Mouse (Mus musculus) kidney, embryonic 16.5 days (tissue): ENCODE results near the gene Idh2. TPM values are rescaled to one million over a fixed set of nuclear protein-coding genes. Genes with fewer than 3 reads are reported as not detected.

ENCODE experiments used
- ATAC-seq: fragments of 200-750 bp; cut with Nextera tagmentation; 2 replicates; pipeline ENCODE4 v1.8.0; 2017; ENCODE audit warnings: moderate TSS enrichment; ENCODE audit not compliant: low FRiP score, low TSS enrichment
- H3K27ac ChIP-seq: fragments of 300-500 bp; sonication (generic); 2 replicates; pipeline ENCODE4 v1.5.1; 2014; ENCODE audit warnings: low read length
- H3K27me3 ChIP-seq: fragments of 300-500 bp; sonication (generic); 2 replicates; pipeline ENCODE4 v1.6.1; 2014; ENCODE audit warnings: low read length, control low read depth, mixed read lengths; ENCODE audit not compliant: insufficient read depth
- H3K36me3 ChIP-seq: fragments of 300-500 bp; sonication (generic); 2 replicates; pipeline ENCODE4 v1.6.1; 2014; ENCODE audit warnings: low read length, control low read depth, mixed read lengths; ENCODE audit not compliant: insufficient read depth
- H3K4me1 ChIP-seq: fragments of 300-500 bp; sonication (generic); 2 replicates; pipeline ENCODE4 v1.6.1; 2014; ENCODE audit warnings: low read length, control low read depth, mixed read lengths; ENCODE audit not compliant: insufficient read depth
- H3K4me2 ChIP-seq: fragments of 300-500 bp; sonication (generic); replicated peaks from 2 replicates; pipeline ENCODE4 v1.6.1; 2014; ENCODE audit warnings: low read depth, low read length
- H3K4me3 ChIP-seq: fragments of 300-500 bp; sonication (generic); 2 replicates; pipeline ENCODE4 v1.5.1; 2014; ENCODE audit warnings: mild to moderate bottlenecking, low read length
- H3K9ac ChIP-seq: fragments of 300-500 bp; sonication (generic); replicated peaks from 2 replicates; pipeline ENCODE4 v1.6.1; 2014; ENCODE audit warnings: low read length
- H3K9me3 ChIP-seq: fragments of 300-500 bp; sonication (generic); 2 replicates; pipeline ENCODE4 v1.6.1; 2016; ENCODE audit warnings: low read length, control low read depth
- WGBS: fragments of 180-500 bp; shearing (Covaris S2); extraction: QIAGEN DNeasy Blood & Tissue Kit; methylation state at CpG from one replicate; pipeline ENCODE4 v1.1.7; 2014; 5-methylcytosine and 5-hydroxymethylcytosine counted together
- polyA plus RNA-seq: library from polyadenylated mRNA; unstranded; fragments of >200 nt; fragmentation: Nextera tagmentation; extraction: Ambion mirVana; gene quantifications from 2 replicates; pipeline ENCODE4 v1.2.1, GENCODE M21; 2015

Idh2 gene
- polyA plus RNA-seq, 1 experiment from 2014 or later, result 850 TPM

DNA sequence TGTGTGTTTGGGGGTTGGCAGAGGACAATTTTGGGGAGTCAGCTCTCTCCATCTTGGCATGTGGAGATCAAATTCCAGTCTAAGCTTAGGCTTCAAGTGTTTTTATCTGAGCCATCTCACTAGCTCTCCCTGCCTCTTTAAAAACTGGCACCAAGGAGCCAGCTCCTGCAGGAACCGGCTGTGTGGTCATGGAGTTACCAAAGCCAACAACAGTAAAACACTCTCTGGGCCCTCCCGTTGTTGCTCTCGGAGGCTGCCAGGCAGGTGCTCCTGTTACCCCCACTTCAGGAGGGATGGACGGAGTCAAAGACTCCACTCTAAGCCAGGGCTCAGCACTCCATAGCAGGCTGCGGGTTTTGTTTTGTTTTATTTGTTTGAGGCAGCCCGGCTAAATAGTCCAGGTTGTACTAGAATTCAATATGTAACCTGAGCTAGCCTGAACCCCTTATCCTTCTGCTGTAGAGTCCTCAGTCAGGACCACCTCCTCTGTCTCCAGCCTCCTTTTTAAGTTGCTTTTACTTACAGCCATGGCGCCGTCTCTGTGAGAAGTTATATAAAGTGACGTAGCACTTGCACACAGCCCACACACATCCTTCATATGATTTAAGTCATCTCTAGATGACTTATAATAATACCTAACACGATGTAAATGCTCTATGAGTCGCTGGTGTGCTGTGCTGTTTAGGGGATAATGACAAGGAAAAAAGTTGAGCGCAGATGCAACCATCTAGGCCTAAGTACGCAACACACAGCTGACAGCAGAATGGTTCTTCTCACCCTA lies 48.3 kb downstream of the Idh2 start:
- Histone ChIP-seq H3K27ac (peak overlapping the region; percentile 27; the same call in 1 of the 2 replicates), H3K9me3 (no peaks in the 10 kb centered on the region), H3K27me3 (no peaks in the 10 kb centered on the region), H3K36me3 (no peaks in the 10 kb centered on the region), H3K4me2 (no peak overlapping the region), H3K9ac (no peak overlapping the region), H3K4me3 (no peak overlapping the region), H3K4me1 (peaks cover 42% of the 10 kb centered on the region)
- no peak for ATAC-seq
- 57% methylated on average over 13 of the region's 13 CpGs for whole genome bisulfite sequencing

- 85% methylated on average over 3 of the region's 3 CpGs for WGBS
These were observed 49.9 kb downstream of the Idh2 start for GRCm38 (mm10) chr7:80065250-80065649.

DNA sequence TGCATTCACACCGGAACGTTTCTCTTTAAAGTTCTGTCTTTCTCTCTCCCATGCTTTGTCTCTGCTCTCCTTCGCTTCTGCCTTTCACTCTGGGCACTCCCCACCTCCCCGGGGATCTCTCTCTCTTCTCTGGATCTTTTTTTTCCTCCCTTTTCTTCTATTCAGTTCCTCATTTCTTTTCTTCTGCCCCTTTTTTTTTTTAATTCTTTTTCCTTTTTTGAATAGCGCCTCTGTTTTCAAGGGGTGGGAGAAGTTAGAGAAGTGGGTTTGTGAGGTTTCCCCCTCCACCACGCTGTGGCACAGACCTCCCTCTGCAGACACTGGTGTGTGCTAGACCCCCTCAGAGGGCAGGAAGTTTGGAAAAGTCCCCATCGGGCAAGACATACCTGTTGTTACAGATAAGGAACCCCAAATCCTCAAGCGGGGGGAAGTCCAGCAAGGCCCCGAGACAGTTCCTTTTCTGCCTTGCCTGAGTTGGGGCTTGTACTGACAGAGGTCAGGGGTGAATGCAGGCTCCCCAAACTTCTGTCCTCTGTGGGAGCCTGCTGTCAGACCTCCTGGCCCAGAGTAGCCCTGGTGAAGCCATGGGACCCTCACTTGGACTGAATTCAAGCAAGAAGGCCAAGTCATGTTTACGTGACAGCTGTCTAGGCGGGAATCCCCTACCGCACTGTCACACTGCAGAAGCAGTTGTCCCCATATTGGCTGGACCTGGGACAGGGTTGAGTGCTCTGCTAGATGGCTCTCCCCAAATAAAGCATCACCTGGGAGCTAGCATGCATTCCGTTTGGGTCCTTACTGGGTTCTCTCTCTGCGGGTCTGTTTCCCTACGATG lies 51.1 kb downstream of the Idh2 start:
- Histone ChIP-seq H3K4me1 (peaks cover 41% of the 10 kb centered on the region), H3K36me3 (no peaks in the 10 kb centered on the region), H3K4me2 (no peak overlapping the region), H3K4me3 (no peak overlapping the region), H3K27me3 (no peaks in the 10 kb centered on the region), H3K27ac (no peak overlapping the region), H3K9me3 (no peaks in the 10 kb centered on the region), H3K9ac (no peak overlapping the region)
- no peak for ATAC-seq
- 80% methylated on average over 15 of the region's 15 CpGs for WGBS

More at GRCm38 (mm10) chr7:80065250-80065649, 49.9 kb downstream of the Idh2 start:
- H3K9me3 ChIP-seq, result no peaks in the 10 kb centered on the region
- ATAC-seq, result no peak
- H3K4me2 ChIP-seq, result no peak overlapping the region
- H3K27me3 ChIP-seq, result no peaks in the 10 kb centered on the region
- peaks cover 46% of the 10 kb centered on the region for H3K4me1 ChIP-seq
- H3K4me3 ChIP-seq, result no peak overlapping the region
- no peak overlapping the region for H3K9ac ChIP-seq
- H3K27ac ChIP-seq, result no peak overlapping the region
- H3K36me3 ChIP-seq, result no peaks in the 10 kb centered on the region

DNA sequence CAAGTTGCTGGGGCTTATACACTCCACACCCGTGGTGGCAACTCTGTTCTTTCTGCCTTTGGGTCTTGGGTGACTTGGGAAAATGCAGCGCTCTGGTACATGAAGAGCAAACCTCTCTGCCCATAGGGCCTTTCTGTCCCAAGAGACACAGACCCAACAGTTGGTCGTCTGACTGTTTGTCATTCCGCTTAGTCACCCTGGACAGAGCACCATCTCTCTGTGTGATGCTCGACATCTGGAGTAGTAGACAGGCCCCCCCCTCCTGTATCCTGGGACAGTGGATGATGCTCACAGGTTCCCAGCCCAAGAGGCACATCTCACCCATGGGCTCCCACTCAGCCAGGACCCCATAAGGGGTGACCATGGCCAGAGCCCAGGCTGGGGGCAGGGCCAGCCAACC lies 51.9 kb downstream of the Idh2 start:
- Histone ChIP-seq H3K36me3 (no peaks in the 10 kb centered on the region), H3K4me2 (no peak overlapping the region), H3K27ac (no peak overlapping the region), H3K27me3 (no peaks in the 10 kb centered on the region), H3K4me1 (peaks cover 44% of the 10 kb centered on the region), H3K4me3 (no peak overlapping the region), H3K9ac (no peak overlapping the region), H3K9me3 (no peaks in the 10 kb centered on the region)
- WGBS, result 64% methylated on average over 5 of the region's 5 CpGs
- no peak for ATAC-seq

- WGBS, result 89% methylated on average over 17 of the region's 17 CpGs
- Histone ChIP-seq H3K4me1 (peaks cover 50% of the 10 kb centered on the region), H3K4me3 (no peak overlapping the region), H3K4me2 (no peak overlapping the region), H3K27me3 (no peaks in the 10 kb centered on the region), H3K9me3 (no peaks in the 10 kb centered on the region), H3K27ac (no peak overlapping the region), H3K9ac (no peak overlapping the region), H3K36me3 (no peaks in the 10 kb centered on the region)
- no peak for ATAC-seq
These were observed 52.9 kb downstream of the Idh2 start for GRCm38 (mm10) chr7:80062083-80062826.

- no peak overlapping the region for H3K9ac ChIP-seq
- H3K9me3 ChIP-seq, result no peaks in the 10 kb centered on the region
- peak overlapping the region; percentile 89 for H3K27ac ChIP-seq
- H3K4me3 ChIP-seq, result no peak overlapping the region
- 68% methylated on average over 10 of the region's 10 CpGs for WGBS
- H3K36me3 ChIP-seq, result no peaks in the 10 kb centered on the region
- no peaks in the 10 kb centered on the region for H3K27me3 ChIP-seq
- H3K4me2 ChIP-seq, result no peak overlapping the region
- H3K4me1 ChIP-seq, result peaks cover 64% of the 10 kb centered on the region
- ATAC-seq, result no peak
These were observed 55.0 kb downstream of the Idh2 start for GRCm38 (mm10) chr7:80060012-80060778.

DNA sequence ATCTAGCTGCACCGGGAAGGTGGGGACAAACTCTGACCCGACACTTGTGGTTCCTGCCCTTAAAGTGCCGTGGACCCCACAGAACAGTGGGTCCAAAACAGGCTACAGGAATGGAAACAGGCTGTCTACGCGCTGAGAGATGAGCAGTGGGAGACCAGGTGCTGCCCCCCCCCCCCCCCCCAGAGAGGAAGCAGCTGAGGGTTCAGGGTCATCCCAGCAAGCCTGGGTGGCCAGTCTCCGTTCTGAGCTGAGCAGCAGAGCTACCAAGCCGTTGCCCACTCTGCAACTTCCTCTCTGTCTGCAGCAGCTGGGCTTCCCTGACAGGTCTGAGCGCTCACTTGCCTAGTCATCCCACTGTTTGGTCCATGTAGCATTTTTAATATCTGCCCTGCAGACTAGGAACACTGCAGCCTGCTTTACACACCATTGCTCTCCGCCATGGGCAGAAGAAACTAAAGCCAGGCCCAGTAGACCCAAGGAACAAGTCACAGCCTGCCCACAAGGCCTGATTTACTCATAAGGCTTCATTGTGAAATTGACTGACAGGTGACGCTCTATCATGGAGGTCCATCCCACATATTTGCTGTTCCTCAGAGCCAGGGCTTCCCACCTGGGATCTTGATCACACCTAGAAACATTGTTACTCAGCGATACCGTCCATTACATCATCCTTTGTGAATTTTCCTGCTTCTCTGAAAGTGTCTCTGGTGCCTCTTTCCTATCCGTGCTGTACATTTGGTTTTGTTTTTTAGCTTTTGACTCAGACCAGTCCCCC lies 55.9 kb downstream of the Idh2 start:
- Histone ChIP-seq H3K4me2 (no peak overlapping the region), H3K4me1 (peaks cover 64% of the 10 kb centered on the region), H3K4me3 (no peak overlapping the region), H3K27me3 (no peaks in the 10 kb centered on the region), H3K36me3 (no peaks in the 10 kb centered on the region), H3K27ac (peak overlapping the region; percentile 89), H3K9ac (peak overlapping the region; percentile 20; the same call in 1 of the 2 replicates), H3K9me3 (no peaks in the 10 kb centered on the region)
- WGBS, result 62% methylated on average over 13 of the region's 13 CpGs
- no peak for ATAC-seq

GRCm38 (mm10) chr7:80058405-80059063 lies 56.7 kb downstream of the Idh2 start:
- no peaks in the 10 kb centered on the region for H3K36me3 ChIP-seq
- peak overlapping the region; percentile 89 for H3K27ac ChIP-seq
- H3K4me2 ChIP-seq, result no peak overlapping the region
- H3K4me1 ChIP-seq, result peaks cover 64% of the 10 kb centered on the region
- H3K9me3 ChIP-seq, result no peaks in the 10 kb centered on the region
- H3K4me3 ChIP-seq, result no peak overlapping the region
- H3K9ac ChIP-seq, result peak overlapping the region; percentile 20; the same call in 1 of the 2 replicates
- WGBS, result 76% methylated on average over 4 of the region's 4 CpGs
- no peaks in the 10 kb centered on the region for H3K27me3 ChIP-seq
- ATAC-seq, result no peak
